Mouse (Mus musculus): ENCODE measurements around the gene Trim8.

- TF ChIP-seq EP300 (IDR thresholded peaks at IDR 0.05; ENCODE audit: low read depth) (no peak), CTCF (IDR thresholded peaks at IDR 0.05; ENCODE audit: low read depth) (no peak)
These were observed 9.8 kb downstream of the Trim8 start for GRCm38 (mm10) chr19:46511263-46511662.
